Mouse (Mus musculus) liver, embryonic 16.5 days (tissue): Measurements from ENCODE around the gene Krtap9-5. TPM values are rescaled to one million over a fixed set of nuclear protein-coding genes. Genes with fewer than 3 reads are reported as not detected.

Source experiments
- ATAC-seq: fragments of 200-750 bp; cut with Nextera tagmentation; 2 replicates; pipeline ENCODE4 v1.8.0; 2017; ENCODE audit warnings: low read depth, mild to moderate bottlenecking, moderate number of reproducible peaks, moderate library complexity
- H3K27ac ChIP-seq: fragments of 300-500 bp; sonication (generic); 2 replicates; pipeline ENCODE4 v1.5.1; 2014; ENCODE audit warnings: mild to moderate bottlenecking, low read length
- H3K27me3 ChIP-seq: fragments of 300-500 bp; sonication (generic); 2 replicates; pipeline ENCODE4 v1.6.1; 2014; ENCODE audit warnings: low read depth, low read length, mixed read lengths; ENCODE audit not compliant: control insufficient read depth, insufficient read depth
- H3K36me3 ChIP-seq: fragments of 300-500 bp; sonication (generic); 2 replicates; pipeline ENCODE4 v1.6.1; 2014; ENCODE audit warnings: mild to moderate bottlenecking; ENCODE audit not compliant: control insufficient read depth, insufficient read depth
- H3K4me1 ChIP-seq: fragments of 300-500 bp; sonication (generic); 2 replicates; pipeline ENCODE4 v1.6.1; 2014; ENCODE audit warnings: low read depth, low read length, mixed read lengths; ENCODE audit not compliant: control insufficient read depth
- H3K4me2 ChIP-seq: fragments of 300-500 bp; sonication (generic); 2 replicates; pipeline ENCODE4 v1.6.1; 2014; ENCODE audit warnings: low read depth, low read length, mixed read lengths
- H3K4me3 ChIP-seq: fragments of 300-500 bp; sonication (generic); 2 replicates; pipeline ENCODE4 v1.5.1; 2014; ENCODE audit warnings: low read depth, mild to moderate bottlenecking, low read length
- H3K9ac ChIP-seq: fragments of 300-500 bp; sonication (generic); 2 replicates; pipeline ENCODE4 v1.6.1; 2014; ENCODE audit warnings: low read depth, low read length
- H3K9me3 ChIP-seq: fragments of 300-500 bp; sonication (generic); replicated peaks from 2 replicates; pipeline ENCODE4 v1.6.1; 2016; ENCODE audit warnings: low read length; ENCODE audit not compliant: control insufficient read depth
- WGBS: fragments of 180-500 bp; shearing (Covaris S2); extraction: QIAGEN DNeasy Blood & Tissue Kit; methylation state at CpG from one replicate; pipeline ENCODE4 v1.1.7; 2014; ENCODE audit not compliant: insufficient replicate concordance; 5-methylcytosine and 5-hydroxymethylcytosine counted together
- polyA plus RNA-seq: library from polyadenylated mRNA; unstranded; fragments of >200 nt; fragmentation: Nextera tagmentation; extraction: Ambion mirVana; gene quantifications from 2 replicates; pipeline ENCODE4 v1.2.1, GENCODE M21; 2015

Gene Krtap9-5
- polyA plus RNA-seq, 1 experiment from 2014 or later: not detected

GRCm38 (mm10) chr11:99999091-99999490 lies 50.8 kb downstream of the Krtap9-5 start:
- Histone ChIP-seq H3K4me3 (no peak overlapping the region), H3K4me1 (no peaks in the 10 kb centered on the region), H3K9me3 (no peaks in the 10 kb centered on the region), H3K27me3 (no peaks in the 10 kb centered on the region), H3K9ac (no peak overlapping the region), H3K4me2 (no peak overlapping the region), H3K27ac (no peak overlapping the region), H3K36me3 (no peaks in the 10 kb centered on the region)
- no peak for ATAC-seq
- 71% methylated on average over 7 of the region's 7 CpGs for WGBS

Other genes with a start within 250 kb of the Krtap9-5 start
- gene Gm14180, start 214.2 kb upstream of the Krtap9-5 start, polyA plus RNA-seq: not detected in 2 replicates
- not detected in 2 replicates for gene Gm11595, start 175.6 kb upstream of the Krtap9-5 start, polyA plus RNA-seq
- not detected in 2 replicates for gene Krtap4-8, start 167.8 kb upstream of the Krtap9-5 start, polyA plus RNA-seq
- gene Krtap4-9, start 163.3 kb upstream of the Krtap9-5 start, polyA plus RNA-seq: not detected in 2 replicates
- not detected in 2 replicates for gene Gm11596, start 155.0 kb upstream of the Krtap9-5 start, polyA plus RNA-seq
- not detected in 2 replicates for gene Gm11569, start 149.5 kb upstream of the Krtap9-5 start, polyA plus RNA-seq
- gene Gm11554, start 144.0 kb upstream of the Krtap9-5 start, polyA plus RNA-seq: not detected in 2 replicates
- not detected in 2 replicates for gene Krtap4-13, start 138.6 kb upstream of the Krtap9-5 start, polyA plus RNA-seq
- not detected in 2 replicates for gene Gm11564, start 132.8 kb upstream of the Krtap9-5 start, polyA plus RNA-seq
- gene 2300003K06Rik, start 110.4 kb upstream of the Krtap9-5 start, polyA plus RNA-seq: not detected in 2 replicates
- gene Krtap4-16, start 96.9 kb upstream of the Krtap9-5 start, polyA plus RNA-seq: not detected in 2 replicates
- not detected in 2 replicates for gene Gm11568, start 90.6 kb upstream of the Krtap9-5 start, polyA plus RNA-seq
- not detected in 2 replicates for gene Gm11559, start 84.0 kb upstream of the Krtap9-5 start, polyA plus RNA-seq
- gene Krtap9-1, start 75.1 kb upstream of the Krtap9-5 start, polyA plus RNA-seq: not detected in 2 replicates
- gene Gm11567, start 69.3 kb upstream of the Krtap9-5 start, polyA plus RNA-seq: not detected in 2 replicates
- gene Krtap31-1, start 40.6 kb upstream of the Krtap9-5 start, polyA plus RNA-seq: not detected in 2 replicates
- gene Gm11565, start 33.7 kb upstream of the Krtap9-5 start, polyA plus RNA-seq: not detected in 2 replicates
- not detected in 2 replicates for gene Krtap31-2, start 12.2 kb upstream of the Krtap9-5 start, polyA plus RNA-seq
- gene Krtap29-1, start 30.6 kb downstream of the Krtap9-5 start, polyA plus RNA-seq: not detected in 2 replicates
- not detected in 2 replicates for gene Krtap16-1, start 38.1 kb downstream of the Krtap9-5 start, polyA plus RNA-seq
- not detected in 2 replicates for gene Krtap17-1, start 45.5 kb downstream of the Krtap9-5 start, polyA plus RNA-seq
- not detected in 2 replicates for gene Krt33a, start 67.7 kb downstream of the Krtap9-5 start, polyA plus RNA-seq
- gene Krt33b, start 81.4 kb downstream of the Krtap9-5 start, polyA plus RNA-seq: not detected in 2 replicates
- not detected in 2 replicates for gene Krt34, start 93.1 kb downstream of the Krtap9-5 start, polyA plus RNA-seq
- not detected in 2 replicates for gene Krt31, start 102.1 kb downstream of the Krtap9-5 start, polyA plus RNA-seq
- not detected in 2 replicates for gene Krt32, start 139.8 kb downstream of the Krtap9-5 start, polyA plus RNA-seq
- not detected in 2 replicates for gene Krt35, start 147.8 kb downstream of the Krtap9-5 start, polyA plus RNA-seq
- gene Krt36, start 157.2 kb downstream of the Krtap9-5 start, polyA plus RNA-seq: not detected in 2 replicates
- not detected in 2 replicates for gene Krt13, start 173.1 kb downstream of the Krtap9-5 start, polyA plus RNA-seq
- 0.07 and 0.12 TPM in 2 replicates for gene Krt15, start 187.5 kb downstream of the Krtap9-5 start, polyA plus RNA-seq
- gene Krt19, start 200.2 kb downstream of the Krtap9-5 start, polyA plus RNA-seq: 2.8 and 9.4 TPM in 2 replicates
- gene Krt9, start 244.8 kb downstream of the Krtap9-5 start, polyA plus RNA-seq: not detected in 2 replicates